Mouse (Mus musculus): ENCODE data around the gene Nsg2. TPM values are rescaled to one million over a fixed set of nuclear protein-coding genes. Genes with fewer than 3 reads are reported as not detected.

Nsg2 gene
- not detected for polyA plus RNA-seq (2014; fragmentation: Illumina TruSeq; extraction: RNeasy Lipid Tissue Mini Kit (QIAGEN cat#74804); ENCODE audit: low read depth, low replicate concordance)

DNA sequence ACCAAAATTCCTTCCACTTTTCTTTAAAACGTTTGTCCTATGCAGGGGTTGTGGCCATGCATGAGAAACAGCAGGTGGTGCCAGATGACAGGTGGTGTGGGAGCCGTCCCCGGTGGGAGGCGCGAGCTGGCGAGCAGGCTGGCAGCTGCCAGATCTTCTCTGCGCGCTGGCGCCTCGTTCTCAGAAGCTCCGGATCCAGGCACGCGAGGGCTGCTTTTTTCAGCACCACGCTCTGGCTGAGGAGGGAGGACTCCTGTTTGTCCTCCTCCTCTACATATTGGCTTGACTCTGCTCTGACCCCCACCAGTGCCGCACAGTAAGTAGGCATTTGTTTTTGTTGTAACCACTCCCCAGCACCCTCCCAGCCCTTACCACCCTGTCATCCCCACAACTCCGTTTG is at the start of gene Nsg2:
Gene Nsg2 (plus strand): TSS at position 183 of the 400 bp plus-strand sequence.

DNA sequence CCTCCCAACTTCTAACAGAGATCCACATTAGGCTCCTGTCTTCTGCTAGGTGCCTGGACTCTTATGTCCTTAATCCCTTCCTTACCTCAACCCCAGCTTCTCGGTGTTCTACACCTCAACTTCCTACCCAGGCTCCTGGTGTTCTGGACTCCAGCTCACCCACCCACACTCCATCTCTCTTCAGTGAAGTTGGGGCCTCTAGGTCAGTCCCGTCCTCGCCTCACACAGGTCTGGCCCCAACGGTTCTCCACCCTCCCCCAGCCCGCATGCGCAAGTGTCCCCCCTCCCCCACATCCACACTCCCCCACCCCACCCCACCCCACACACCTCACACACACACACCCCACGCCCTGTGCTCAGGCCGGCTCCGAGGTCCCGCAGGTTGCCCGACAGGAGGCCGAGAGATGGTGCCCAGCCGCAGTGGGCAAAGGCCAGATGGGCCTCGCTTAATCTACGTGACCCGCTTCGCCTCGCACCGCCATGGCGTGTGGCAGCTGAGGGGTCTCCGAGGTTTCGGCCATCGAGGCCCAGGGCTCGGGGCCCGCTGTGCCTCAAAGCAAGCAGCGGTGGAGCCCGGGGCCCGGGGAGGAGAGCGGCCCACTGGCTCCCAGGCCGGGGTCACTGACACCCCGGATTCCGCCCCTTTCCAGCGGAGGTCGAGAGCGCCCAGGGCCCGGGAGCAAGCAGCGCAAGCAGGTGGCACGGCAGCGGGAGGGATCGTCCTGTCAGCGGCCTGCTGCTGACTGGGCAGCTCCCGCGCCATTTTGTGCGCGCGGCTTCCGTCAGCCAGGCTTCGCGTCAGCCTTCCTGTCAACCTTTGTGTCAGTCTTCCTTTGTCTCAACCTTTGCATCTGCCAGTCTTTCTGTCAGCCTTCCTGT is 34.8 kb upstream of the Nsg2 start, which contains the start of gene 4930524B15Rik:
Gene 4930524B15Rik (plus strand): TSS at position 337 of the 879 bp plus-strand sequence.

Other genes starting within 250 kb of the Nsg2 start
- 24.9 TPM for gene Cpeb4, start 128.3 kb upstream of the Nsg2 start, polyA plus RNA-seq (2014; fragmentation: Illumina TruSeq; extraction: RNeasy Lipid Tissue Mini Kit (QIAGEN cat#74804); ENCODE audit: low read depth, low replicate concordance)
- gene 4930524B15Rik, start 34.9 kb upstream of the Nsg2 start, polyA plus RNA-seq (2014; fragmentation: Illumina TruSeq; extraction: RNeasy Lipid Tissue Mini Kit (QIAGEN cat#74804); ENCODE audit: low read depth, low replicate concordance), result 0.63 TPM
- 0.55 TPM for gene Il9r, start 199.8 kb downstream of the Nsg2 start, polyA plus RNA-seq (2014; fragmentation: Illumina TruSeq; extraction: RNeasy Lipid Tissue Mini Kit (QIAGEN cat#74804); ENCODE audit: low read depth, low replicate concordance)
- gene Snrnp25, start 205.0 kb downstream of the Nsg2 start, polyA plus RNA-seq (2014; fragmentation: Illumina TruSeq; extraction: RNeasy Lipid Tissue Mini Kit (QIAGEN cat#74804); ENCODE audit: low read depth, low replicate concordance), result 16.7 TPM
- 39.0 TPM for gene Rhbdf1, start 221.8 kb downstream of the Nsg2 start, polyA plus RNA-seq (2014; fragmentation: Illumina TruSeq; extraction: RNeasy Lipid Tissue Mini Kit (QIAGEN cat#74804); ENCODE audit: low read depth, low replicate concordance)
- 38.6 TPM for gene Mpg, start 226.0 kb downstream of the Nsg2 start, polyA plus RNA-seq (2014; fragmentation: Illumina TruSeq; extraction: RNeasy Lipid Tissue Mini Kit (QIAGEN cat#74804); ENCODE audit: low read depth, low replicate concordance)